Mouse (Mus musculus) midbrain, embryonic 10.5 days (tissue): ENCODE data around the gene Rtn2. TPM values are rescaled to one million over a fixed set of nuclear protein-coding genes. Genes with fewer than 3 reads are reported as not detected.

Experiments used
- DNase-seq: peaks from one replicate; pipeline ENCODE4 v3.0.0-alpha.2; 2017; ENCODE audit warnings: low spot score
- H3K27ac ChIP-seq: fragments of 300-500 bp; sonication (generic); replicated peaks from 2 replicates; pipeline ENCODE4 v1.5.1; 2016; ENCODE audit warnings: mild to moderate bottlenecking
- H3K27me3 ChIP-seq: fragments of 300-500 bp; sonication (generic); 2 replicates; pipeline ENCODE4 v1.6.1; 2016; ENCODE audit warnings: low read depth, mild to moderate bottlenecking; ENCODE audit not compliant: poor library complexity, severe bottlenecking
- H3K36me3 ChIP-seq: fragments of 300-500 bp; sonication (generic); 2 replicates; pipeline ENCODE4 v1.6.1; 2016; ENCODE audit warnings: mild to moderate bottlenecking, moderate library complexity
- H3K4me1 ChIP-seq: fragments of 300-500 bp; sonication (generic); 2 replicates; pipeline ENCODE4 v1.6.1; 2016
- H3K4me3 ChIP-seq: fragments of 300-500 bp; sonication (generic); 2 replicates; pipeline ENCODE4 v1.5.1; 2016; ENCODE audit warnings: mild to moderate bottlenecking, moderate library complexity
- H3K9me3 ChIP-seq: fragments of 300-500 bp; sonication (generic); replicated peaks from 2 replicates; pipeline ENCODE4 v1.6.1; 2016; ENCODE audit warnings: mild to moderate bottlenecking
- WGBS: fragments of 180-500 bp; shearing (Covaris S2); methylation state at CpG from one replicate; pipeline ENCODE4 v1.1.7; 2016; 5-methylcytosine and 5-hydroxymethylcytosine counted together
- polyA plus RNA-seq: library from polyadenylated mRNA; unstranded; fragments of >200 nt; fragmentation: Nextera tagmentation; extraction: Ambion mirVana; gene quantifications from 2 replicates; pipeline ENCODE4 v1.2.1, GENCODE M21; 2016

Rtn2 gene
- polyA plus RNA-seq, 1 experiment from 2014 or later = 41.9 TPM

DNA sequence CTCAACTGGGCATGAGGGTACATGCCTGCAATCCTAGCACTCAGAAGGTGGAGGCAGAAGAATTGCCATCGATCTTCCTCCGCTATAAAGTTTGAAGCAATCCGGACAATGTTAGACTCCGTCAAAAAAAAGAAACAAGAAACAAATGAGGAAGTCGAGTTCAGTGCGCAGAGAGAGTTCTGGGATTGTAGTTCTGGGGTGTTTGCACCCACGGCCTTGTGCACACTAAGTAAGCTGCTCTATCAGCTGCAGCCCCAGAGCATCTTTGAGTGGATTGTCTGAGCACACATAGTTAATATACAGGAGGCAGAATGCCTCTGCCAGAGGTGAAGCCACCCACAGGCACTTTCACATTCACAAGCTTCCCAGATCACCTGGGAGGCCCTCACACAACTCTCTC is 36.3 kb downstream of the Rtn2 start:
- Histone ChIP-seq H3K27ac (no peak overlapping the region), H3K4me1 (peaks cover 41% of the 10 kb centered on the region), H3K36me3 (no peaks in the 10 kb centered on the region), H3K9me3 (no peaks in the 10 kb centered on the region), H3K27me3 (peaks cover 55% of the 10 kb centered on the region), H3K4me3 (no peak overlapping the region)
- WGBS = 77% methylated on average over 7 of the region's 7 CpGs
- no peak for DNase-seq

- Histone ChIP-seq H3K27me3 (peaks cover 48% of the 10 kb centered on the region), H3K27ac (peak overlapping the region; percentile 78), H3K4me1 (peaks cover 41% of the 10 kb centered on the region), H3K9me3 (no peaks in the 10 kb centered on the region), H3K4me3 (peak overlapping the region; percentile 61), H3K36me3 (no peaks in the 10 kb centered on the region)
- WGBS = 13% methylated on average over 9 of the region's 9 CpGs
- peak; percentile 34 for DNase-seq
Observed at GRCm38 (mm10) chr7:19319458-19319857, 37.0 kb downstream of the Rtn2 start.

- Histone ChIP-seq H3K4me1 (peaks cover 41% of the 10 kb centered on the region), H3K4me3 (peak overlapping the region; percentile 61), H3K27me3 (peaks cover 43% of the 10 kb centered on the region), H3K36me3 (no peaks in the 10 kb centered on the region), H3K27ac (peak overlapping the region; percentile 78), H3K9me3 (no peaks in the 10 kb centered on the region)
- 0% methylated on average over 41 of the region's 41 CpGs for WGBS
- DNase-seq = peak; percentile 98
Observed at GRCm38 (mm10) chr7:19319906-19320305, 37.5 kb downstream of the Rtn2 start.

DNA sequence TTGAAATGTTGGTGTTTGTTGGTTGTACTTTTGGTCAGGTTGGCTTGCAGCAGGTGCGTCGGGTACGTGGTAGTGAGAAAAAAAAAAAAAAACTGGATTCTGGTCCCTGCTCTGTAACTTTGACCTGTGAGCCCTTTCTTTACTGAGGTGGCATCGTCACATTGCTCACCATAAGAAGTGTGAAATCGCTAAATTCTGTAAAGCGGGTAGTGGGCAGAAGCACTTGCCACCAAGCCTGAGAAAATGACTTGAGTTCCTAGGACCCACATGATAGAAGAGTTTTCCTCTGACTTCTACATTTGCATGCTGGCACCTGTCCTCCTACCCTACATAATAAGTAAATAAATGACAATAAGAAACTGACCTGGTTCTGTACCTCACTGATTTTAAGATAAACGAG is 38.2 kb downstream of the Rtn2 start:
- peak overlapping the region; percentile 53; the same call in 1 of the 2 replicates for H3K27ac ChIP-seq
- H3K4me1 ChIP-seq = peaks cover 43% of the 10 kb centered on the region
- H3K27me3 ChIP-seq = peaks cover 36% of the 10 kb centered on the region
- 46% methylated on average over 7 of the region's 7 CpGs for WGBS
- peak overlapping the region; percentile 61 for H3K4me3 ChIP-seq
- DNase-seq = no peak
- H3K9me3 ChIP-seq = no peaks in the 10 kb centered on the region
- H3K36me3 ChIP-seq = no peaks in the 10 kb centered on the region

- no peaks in the 10 kb centered on the region for H3K9me3 ChIP-seq
- peaks cover 33% of the 10 kb centered on the region for H3K27me3 ChIP-seq
Observed at GRCm38 (mm10) chr7:19321464-19321863, 39.0 kb downstream of the Rtn2 start.

GRCm38 (mm10) chr7:19322489-19322888 is 40.1 kb downstream of the Rtn2 start:
- no peaks in the 10 kb centered on the region for H3K9me3 ChIP-seq
- no peak overlapping the region for H3K27ac ChIP-seq
- peaks cover 49% of the 10 kb centered on the region for H3K4me1 ChIP-seq
- DNase-seq = no peak
- H3K4me3 ChIP-seq = no peak overlapping the region
- no peaks in the 10 kb centered on the region for H3K36me3 ChIP-seq
- 63% methylated on average over 9 of the region's 9 CpGs for WGBS
- peaks cover 23% of the 10 kb centered on the region for H3K27me3 ChIP-seq

More at GRCm38 (mm10) chr7:19321464-19321863, 39.0 kb downstream of the Rtn2 start:
- no peak for DNase-seq
- Histone ChIP-seq H3K36me3 (no peaks in the 10 kb centered on the region), H3K27ac (no peak overlapping the region), H3K4me3 (no peak overlapping the region), H3K4me1 (peaks cover 45% of the 10 kb centered on the region)
- 78% methylated on average over 5 of the region's 5 CpGs for WGBS

GRCm38 (mm10) chr7:19324221-19324620 is 41.8 kb downstream of the Rtn2 start:
- WGBS = 89% methylated on average over 11 of the region's 11 CpGs
- Histone ChIP-seq H3K27ac (no peak overlapping the region), H3K36me3 (no peaks in the 10 kb centered on the region), H3K4me3 (no peak overlapping the region), H3K27me3 (peaks cover 6% of the 10 kb centered on the region), H3K4me1 (peaks cover 51% of the 10 kb centered on the region), H3K9me3 (no peaks in the 10 kb centered on the region)
- DNase-seq = no peak

GRCm38 (mm10) chr7:19325262-19326199 is 43.1 kb downstream of the Rtn2 start:
- WGBS = 73% methylated on average over 21 of the region's 21 CpGs
- Histone ChIP-seq H3K4me3 (peak overlapping the region; percentile 58; the same call in 1 of the 2 replicates), H3K4me1 (peaks cover 38% of the 10 kb centered on the region), H3K27ac (peak overlapping the region; percentile 81), H3K36me3 (no peaks in the 10 kb centered on the region), H3K9me3 (no peaks in the 10 kb centered on the region), H3K27me3 (peaks cover 7% of the 10 kb centered on the region; the same call in 1 of the 2 replicates)
- DNase-seq = no peak

- peak; percentile 90 for DNase-seq
- peak overlapping the region; percentile 58 for H3K4me3 ChIP-seq
- H3K9me3 ChIP-seq = no peaks in the 10 kb centered on the region
- peaks cover 8% of the 10 kb centered on the region; the same call in 1 of the 2 replicates for H3K27me3 ChIP-seq
- H3K4me1 ChIP-seq = peaks cover 32% of the 10 kb centered on the region
- WGBS = 0% methylated on average over 20 of the region's 20 CpGs
- peak overlapping the region; percentile 81 for H3K27ac ChIP-seq
- H3K36me3 ChIP-seq = no peaks in the 10 kb centered on the region
Observed at GRCm38 (mm10) chr7:19326359-19326758, 43.9 kb downstream of the Rtn2 start.

DNA sequence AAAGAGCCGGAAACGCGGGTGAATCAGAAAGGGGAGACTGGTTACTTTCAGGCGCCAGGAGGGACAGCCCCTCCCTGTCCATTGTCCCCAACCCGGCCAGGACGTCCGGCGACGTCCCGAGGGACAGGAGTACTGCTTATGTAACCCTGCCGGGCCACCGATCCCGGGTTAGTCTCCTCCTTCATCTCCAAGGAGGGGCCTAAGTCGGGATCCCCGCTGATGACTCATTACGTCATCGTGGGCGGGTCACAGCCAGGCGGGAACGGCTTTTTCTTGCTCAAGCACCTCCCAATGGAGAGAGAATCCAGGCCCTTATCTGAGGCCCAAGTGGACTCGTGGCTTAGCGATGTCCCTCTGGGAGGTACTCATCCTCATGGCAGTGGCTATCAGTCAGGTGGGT is 44.7 kb downstream of the Rtn2 start:
- Histone ChIP-seq H3K27ac (peak overlapping the region; percentile 81), H3K36me3 (no peaks in the 10 kb centered on the region), H3K27me3 (peaks cover 16% of the 10 kb centered on the region; the same call in 1 of the 2 replicates), H3K4me1 (peaks cover 26% of the 10 kb centered on the region), H3K9me3 (no peaks in the 10 kb centered on the region), H3K4me3 (peak overlapping the region; percentile 58)
- 0% methylated on average over 22 of the region's 22 CpGs for WGBS
- DNase-seq = peak; percentile 90

DNA sequence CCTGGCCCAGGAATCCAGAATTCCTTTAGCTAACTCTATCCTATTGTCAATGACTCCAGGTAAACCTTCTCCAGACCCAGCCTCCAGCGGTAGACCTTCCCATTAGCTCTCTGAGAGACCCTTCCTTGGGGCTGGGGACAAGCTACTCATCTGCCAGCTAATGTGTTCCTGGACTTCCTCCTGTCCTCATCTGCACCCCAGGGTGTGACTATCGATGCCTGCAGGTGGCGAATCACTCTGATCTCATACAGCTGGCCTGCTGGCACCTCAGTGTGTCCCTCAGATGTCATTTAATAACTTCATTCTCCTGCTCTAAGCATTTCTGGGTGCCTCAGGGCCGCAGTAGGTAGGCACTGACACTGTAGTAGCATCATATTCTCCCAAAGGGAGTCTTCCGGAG is 45.4 kb downstream of the Rtn2 start:
- Histone ChIP-seq H3K27ac (peak overlapping the region; percentile 81), H3K9me3 (no peaks in the 10 kb centered on the region), H3K36me3 (no peaks in the 10 kb centered on the region), H3K27me3 (peaks cover 21% of the 10 kb centered on the region; the same call in 1 of the 2 replicates), H3K4me3 (peak overlapping the region; percentile 58; the same call in 1 of the 2 replicates), H3K4me1 (peaks cover 30% of the 10 kb centered on the region)
- DNase-seq = no peak
- 82% methylated on average over 5 of the region's 5 CpGs for WGBS

DNA sequence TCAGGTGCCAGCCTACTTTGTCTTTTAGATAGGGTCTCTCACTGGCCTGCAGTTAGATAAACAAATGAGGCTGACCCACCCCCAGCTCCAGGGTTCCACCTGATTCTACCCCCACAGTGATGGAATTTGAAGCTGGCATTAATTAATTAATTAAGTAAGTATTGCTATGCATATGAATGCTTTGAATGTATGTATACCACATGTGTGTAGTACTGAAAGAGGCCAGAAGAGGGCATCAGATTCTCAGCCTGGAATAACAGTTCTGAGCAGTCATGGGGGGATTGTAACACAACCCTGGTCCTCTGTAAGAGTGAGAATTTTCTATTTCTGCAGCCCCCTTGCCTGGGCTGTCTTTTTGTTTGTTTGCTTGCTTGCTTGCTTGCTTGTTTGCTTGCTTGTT is 46.0 kb downstream of the Rtn2 start:
- no peak for DNase-seq
- Histone ChIP-seq H3K27ac (no peak overlapping the region), H3K4me3 (no peak overlapping the region), H3K4me1 (peaks cover 37% of the 10 kb centered on the region), H3K9me3 (no peaks in the 10 kb centered on the region), H3K36me3 (no peaks in the 10 kb centered on the region), H3K27me3 (peaks cover 21% of the 10 kb centered on the region; the same call in 1 of the 2 replicates)

DNA sequence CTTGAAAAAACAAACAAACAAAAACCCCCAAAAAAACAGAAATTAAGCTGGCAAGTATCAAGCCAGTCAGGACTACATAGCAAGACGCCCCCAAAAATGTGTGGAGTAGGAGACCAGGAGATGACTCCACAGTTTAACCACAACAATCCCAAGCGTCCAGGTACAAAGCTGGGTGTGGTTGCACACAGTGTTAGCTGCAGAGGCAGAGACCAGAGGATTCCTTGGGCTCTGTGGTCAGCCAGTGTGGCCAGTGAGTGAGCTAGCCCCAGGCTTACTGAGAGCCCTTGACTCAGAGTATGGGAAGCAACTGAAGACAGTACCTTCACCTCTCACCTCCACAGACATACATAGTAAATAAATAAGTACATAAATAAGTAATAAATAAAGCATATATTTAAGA is 49.5 kb downstream of the Rtn2 start:
- H3K27me3 ChIP-seq = peaks cover 30% of the 10 kb centered on the region; the same call in 1 of the 2 replicates
- 64% methylated on average over 2 of the region's 2 CpGs for WGBS

More for the DNA sequence above, 49.5 kb downstream of the Rtn2 start:
- no peaks in the 10 kb centered on the region for H3K9me3 ChIP-seq
- H3K27ac ChIP-seq = no peak overlapping the region
- peaks cover 31% of the 10 kb centered on the region for H3K4me1 ChIP-seq
- no peak overlapping the region; the same call in 1 of the 2 replicates for H3K4me3 ChIP-seq
- no peaks in the 10 kb centered on the region for H3K36me3 ChIP-seq
- no peak for DNase-seq
